Mouse (Mus musculus) right cerebral cortex, postnatal 4 days (tissue): Measurements from ENCODE around the gene Lypd8.
A peak's percentile ranks its signal among the peaks of the same experiment; 100 is the strongest.
"Not testable (repeated sequence)": the region's sequence is repeated elsewhere in the genome, so short reads cannot be mapped to it uniquely, and the experiment has no call there.

Experiments
- DNase-seq: peaks from one replicate; pipeline ENCODE4 v3.0.0-alpha.2; 2022

Lypd8 gene

DNA sequence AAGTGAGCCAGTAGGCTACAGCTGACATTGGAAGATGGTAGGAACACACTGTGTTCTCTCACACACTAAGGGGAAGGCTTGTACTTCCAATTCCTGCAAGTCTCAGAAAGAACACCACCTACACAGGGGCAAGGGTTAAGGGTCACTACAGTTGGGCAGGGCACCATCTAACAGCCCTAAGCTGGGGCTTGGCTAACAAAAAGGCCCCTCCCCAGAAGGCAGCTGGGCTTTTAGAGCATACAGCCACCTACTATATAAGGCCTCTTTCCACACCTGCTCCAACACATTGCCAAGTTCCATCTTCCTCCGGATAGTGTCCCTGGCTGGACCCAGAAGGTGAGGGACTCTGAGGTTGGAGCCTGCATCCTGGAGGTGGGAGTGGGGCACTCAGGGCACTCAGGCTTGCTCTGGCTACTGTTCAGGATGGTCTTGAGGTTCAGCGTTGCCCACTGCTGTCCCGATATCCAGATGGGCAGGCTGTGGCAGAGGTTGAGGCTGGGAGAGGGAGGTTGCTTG, at the start of gene Lypd8:
TSS of gene Lypd8 (plus strand) at position 281 of the 516 bp plus-strand sequence.
- DNase-seq: no peak

DNA sequence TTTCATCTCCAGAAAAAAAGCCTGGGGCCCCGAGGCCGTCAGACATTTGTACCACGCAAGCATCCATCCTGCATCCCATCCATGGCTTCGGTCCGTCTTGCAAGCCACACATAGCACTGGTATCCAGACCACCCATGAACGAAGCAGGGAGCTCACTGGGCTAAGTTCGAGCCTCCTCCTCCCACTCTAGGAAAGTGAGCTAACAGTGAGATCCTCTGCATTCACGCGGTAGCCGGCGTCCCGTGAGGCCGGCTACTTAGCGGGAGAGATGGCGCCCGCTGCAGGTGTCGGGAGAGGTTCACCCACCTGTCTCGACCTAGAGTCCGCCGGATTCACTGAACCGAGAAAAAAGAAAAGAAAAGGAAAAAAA, 49.0 kb upstream of the Lypd8 start:
- DNase-seq: no peak

DNA sequence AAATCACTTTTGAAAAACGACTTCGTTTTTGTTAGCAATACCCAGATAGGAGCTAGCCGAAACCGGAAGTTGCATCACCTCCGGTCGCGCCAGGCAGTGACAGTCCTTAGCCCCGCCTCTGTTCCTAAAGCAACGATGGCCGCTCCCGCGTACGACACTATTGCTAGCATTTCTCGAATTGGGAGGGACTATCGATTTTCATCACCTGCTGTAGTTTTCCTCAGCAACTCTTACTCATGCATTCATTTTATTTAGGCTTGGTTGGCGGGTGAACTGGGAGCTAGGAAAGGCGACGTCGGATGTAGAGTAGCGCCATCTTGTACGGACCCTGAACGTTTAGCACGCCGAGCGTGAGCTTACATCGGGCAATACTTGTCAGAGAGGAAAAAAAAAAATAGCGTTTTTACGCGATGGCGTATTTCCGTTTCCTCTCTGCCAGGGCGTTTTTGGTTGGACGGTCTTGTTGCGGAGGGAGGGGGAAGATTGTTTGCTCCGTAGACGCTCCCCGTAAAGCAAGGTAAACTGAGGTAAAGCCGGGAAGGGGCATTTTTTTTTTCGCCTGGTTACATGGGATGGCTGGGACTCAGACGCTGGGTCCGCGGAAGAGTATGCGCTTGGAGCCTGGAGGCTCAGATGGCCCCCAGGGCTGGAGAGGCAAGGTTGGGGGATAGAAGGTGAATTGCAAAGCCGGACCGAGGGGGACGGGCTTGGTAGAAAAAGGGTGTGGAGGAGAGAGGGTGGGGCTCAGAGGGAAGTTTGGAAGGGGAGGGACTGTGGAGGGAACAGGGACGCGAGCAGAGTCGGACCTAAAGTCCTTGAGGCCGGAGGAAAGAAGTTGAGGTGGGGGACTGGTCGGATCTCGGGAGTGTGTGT, 48.3 kb upstream of the Lypd8 start, which contains the start of the genes Zfp672 and Sh3bp5l:
TSS of gene Zfp672 (minus strand) at position 64 of the 873 bp plus-strand sequence.
TSS of gene Sh3bp5l (plus strand) at position 449 of the 873 bp plus-strand sequence.
- DNase-seq: peak; percentile 81

DNA sequence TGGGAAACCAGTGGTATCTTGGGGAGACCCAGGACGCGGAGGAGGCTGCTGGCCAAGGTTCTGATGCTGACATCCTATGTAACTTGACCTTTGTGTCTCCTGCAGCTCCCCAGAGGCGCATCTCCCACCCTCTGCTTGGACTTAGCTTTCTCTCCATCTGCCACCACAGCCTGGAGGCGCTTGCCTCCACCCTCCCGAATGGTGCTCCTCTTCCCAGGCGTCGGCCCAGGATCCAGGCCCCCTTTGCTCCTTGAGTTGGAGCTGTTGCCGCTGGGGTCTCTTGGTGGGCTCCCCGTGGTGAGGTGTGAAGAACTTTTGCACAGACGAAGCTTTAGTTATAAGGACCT, 47.7 kb upstream of the Lypd8 start:
- no peak for DNase-seq

DNA sequence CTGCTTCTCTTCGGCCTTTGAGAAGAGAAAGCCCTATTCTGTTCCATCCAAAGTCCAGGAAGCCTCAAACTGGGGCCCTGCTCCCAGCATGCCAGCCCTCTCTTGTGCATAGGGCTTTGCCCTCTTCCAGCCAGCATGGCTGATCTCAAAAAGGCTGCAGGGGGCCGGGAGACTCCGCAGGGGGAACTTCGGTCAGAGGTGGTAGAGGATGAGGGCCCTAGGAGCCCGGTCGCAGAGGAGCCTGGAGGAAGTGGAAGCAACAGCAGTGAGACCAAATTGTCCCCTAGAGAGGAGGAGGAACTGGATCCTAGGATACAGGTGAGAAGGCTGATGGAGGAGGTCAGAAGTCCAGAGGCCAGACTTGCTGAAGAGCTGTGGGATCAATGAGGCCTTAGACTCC, 47.3 kb upstream of the Lypd8 start:
- DNase-seq: no peak

DNA sequence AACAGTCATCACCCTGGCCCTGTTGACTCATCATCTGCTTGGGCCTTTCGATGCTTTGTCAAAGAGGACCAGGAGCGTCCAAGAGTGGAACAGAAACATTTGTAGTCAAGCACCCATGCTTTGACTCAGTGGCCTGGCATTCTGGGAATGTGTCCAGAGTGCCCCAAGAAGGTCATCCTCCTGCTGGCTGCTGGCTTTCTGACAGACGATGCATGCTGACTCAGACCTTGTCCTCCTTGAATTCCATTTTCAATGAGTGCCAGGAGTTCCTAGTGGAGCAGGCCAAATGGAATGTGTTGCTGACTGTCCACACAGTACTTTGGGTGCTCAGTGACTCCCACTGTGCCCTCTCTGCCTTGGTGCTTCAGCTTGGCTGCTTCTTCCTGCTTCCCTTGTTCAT, 44.1 kb upstream of the Lypd8 start:
- no peak for DNase-seq

DNA sequence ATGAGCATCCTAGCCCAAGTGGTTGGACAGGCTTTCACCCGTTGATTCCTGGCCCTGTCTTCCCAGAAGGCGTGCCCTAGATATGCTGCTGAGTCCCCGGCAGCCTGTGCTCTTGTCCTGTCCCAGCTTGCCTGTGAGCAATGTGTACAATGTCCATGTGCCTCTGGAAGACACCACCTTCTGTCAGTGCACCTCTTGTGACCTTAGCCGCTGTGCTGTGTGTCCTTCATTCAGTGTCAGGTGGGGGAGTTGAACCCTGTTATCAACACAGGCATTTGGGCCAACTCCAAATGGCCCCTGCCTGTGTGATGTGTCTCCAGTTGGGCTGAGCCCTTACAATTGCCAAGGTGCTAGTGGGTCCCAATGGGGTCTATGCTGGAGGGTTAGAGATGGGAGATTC, 32.1 kb upstream of the Lypd8 start:
- DNase-seq: no peak

DNA sequence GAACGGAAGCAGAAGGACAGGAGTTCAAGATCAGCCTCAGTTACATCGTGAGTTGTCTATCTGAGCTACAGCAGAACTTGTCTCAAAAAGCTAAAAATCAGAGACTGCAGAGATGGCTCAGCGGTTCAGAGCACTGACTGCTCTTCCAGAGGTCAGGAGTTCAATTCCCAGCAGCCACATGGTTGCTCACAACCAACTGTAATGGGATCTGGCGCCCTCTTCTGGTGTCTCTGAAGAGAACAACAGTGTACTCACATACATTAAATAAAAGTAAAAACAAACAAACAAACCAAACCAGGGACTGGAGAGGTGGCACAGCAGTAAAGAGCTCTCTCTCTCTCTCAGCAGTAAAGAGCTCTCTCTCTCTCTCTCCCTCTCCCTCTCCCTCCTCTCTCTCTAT, 28.2 kb upstream of the Lypd8 start:
- no peak for DNase-seq

DNA sequence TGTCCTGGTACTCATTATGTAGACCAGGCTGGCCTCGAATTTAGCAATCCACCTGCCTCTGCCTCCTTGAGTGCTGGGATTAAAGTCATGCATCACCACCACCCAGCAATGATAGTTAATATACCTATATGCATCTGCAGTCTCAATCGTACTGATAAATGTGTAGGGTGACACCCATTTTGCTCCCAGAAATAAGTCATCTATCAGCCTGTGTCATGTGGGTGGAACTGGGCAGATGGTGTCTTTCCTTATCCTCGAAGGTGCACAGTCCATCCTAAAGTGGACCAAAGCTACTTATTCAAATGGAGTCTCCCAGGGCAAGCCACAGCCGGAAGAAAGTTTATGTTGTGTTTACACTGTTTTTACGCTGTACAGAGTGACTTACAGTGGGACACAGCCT, 27.7 kb upstream of the Lypd8 start:
- no peak for DNase-seq

DNA sequence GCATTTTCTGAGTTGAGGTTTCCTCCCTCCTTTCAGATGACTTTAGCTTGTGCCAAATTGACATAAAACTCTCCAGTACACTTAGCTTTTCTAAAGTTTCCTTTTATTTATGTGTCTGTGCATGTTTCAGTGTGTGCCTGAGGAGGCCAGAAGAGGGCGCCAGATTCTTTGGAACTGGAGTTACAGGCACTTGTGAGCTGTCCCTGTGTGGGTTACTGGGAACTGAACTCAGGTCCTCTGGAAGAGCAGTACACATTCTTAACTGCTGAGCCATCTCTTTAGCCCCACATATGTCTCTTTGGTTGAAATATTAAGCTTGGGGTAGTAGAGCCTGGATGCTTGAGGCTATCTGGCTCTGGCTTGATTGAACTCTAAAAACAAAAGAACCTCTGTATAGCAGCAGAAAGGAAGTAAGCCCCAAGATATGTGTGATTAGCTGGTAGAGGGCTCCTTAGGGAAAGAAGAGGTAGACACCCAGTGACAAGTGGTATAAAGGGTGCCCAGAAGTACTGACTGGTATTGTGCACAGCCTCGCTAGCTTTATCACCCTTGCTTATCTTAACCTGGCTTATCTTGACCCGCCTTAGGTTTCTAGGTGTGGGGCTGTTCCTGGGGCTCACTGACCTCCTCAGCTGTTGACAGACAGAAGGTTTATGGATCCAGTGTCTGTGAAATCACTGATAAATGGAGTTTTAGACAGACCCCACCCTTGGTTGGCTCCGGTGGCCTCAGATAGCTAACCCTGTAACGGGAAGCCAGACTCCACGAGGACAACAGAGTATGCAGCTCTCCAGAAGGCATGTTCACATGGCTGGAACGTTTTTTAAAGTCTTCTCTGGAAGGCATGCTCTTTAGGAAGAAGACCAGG, 25.9 kb upstream of the Lypd8 start:
- no peak for DNase-seq

DNA sequence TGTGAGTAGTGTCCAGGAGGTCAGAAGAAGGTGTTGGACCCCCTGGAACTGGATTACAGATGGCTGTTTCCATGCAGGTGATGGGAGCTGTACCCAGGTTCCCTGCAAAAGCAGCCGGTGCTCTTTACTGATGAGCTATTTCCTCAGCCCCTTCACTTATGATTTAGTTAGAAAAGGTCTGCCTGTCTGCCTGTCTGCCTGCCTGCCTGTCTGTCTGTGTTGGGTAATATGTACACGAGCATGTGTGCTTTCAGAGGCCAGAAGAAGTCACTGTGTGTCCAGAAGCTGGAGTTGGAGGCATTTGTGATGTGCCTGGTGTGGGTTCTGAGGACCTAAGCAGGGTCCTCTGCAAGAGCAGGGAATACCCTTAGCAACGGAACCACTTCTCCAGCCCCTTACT, 25.1 kb upstream of the Lypd8 start:
- DNase-seq: no peak

DNA sequence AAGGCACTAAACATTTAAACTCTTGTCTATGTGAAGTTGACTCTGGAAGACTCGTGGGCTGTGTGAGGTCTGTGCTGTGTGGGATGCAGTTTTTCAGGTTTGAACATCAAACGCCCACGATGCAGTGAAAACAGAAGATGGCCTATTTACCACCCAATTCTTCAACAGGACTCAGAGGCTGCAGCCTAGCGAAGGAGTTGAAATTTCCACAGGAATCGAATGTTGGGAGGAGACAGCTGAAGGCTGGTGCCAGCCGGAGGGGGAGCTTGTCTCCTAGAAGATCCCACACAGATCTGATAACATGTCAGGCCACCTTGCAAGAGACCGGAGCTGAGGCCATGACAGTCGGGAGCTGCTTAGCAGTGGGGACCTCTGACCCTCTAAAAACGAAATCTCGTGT, 24.4 kb upstream of the Lypd8 start:
- no peak for DNase-seq

DNA sequence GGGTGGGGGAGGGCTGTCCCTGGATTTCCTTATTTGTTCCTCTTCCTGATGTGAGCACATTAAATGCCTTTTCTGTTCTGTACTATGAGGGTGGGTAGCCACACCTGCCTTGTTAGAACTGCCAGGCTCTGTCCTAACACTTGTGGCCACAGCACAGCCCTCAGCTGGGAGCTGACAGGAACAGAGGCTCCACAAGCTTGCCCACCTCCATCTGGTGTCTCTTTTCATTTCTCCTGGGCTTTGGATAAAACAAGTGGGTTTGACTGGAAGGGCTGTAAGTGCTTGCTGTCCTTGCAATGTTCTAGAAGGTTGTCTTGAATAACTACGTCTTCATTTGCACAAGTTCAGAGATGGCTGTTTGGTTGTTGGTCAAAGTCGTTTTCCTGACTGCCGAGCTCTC, 23.9 kb upstream of the Lypd8 start:
- DNase-seq: no peak

DNA sequence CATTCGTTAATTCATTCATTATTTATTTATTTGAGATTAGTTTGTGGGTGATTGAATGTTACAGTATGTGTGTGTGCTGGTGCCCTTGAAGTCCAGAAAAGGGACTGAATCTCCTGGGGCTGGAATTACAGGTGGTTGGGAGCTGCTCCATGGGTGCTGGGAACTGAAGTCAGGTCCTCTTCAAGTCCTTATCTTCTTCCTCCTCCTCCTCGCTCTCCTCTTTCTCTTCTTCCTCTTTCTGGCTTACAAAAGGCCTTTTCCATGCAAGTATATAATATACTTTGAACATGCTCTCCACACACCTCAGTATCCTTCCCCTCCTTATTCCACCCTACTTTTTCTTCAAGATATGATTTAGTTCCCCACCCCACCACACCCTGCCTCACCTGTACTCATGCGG, 21.8 kb upstream of the Lypd8 start:
- no peak for DNase-seq

DNA sequence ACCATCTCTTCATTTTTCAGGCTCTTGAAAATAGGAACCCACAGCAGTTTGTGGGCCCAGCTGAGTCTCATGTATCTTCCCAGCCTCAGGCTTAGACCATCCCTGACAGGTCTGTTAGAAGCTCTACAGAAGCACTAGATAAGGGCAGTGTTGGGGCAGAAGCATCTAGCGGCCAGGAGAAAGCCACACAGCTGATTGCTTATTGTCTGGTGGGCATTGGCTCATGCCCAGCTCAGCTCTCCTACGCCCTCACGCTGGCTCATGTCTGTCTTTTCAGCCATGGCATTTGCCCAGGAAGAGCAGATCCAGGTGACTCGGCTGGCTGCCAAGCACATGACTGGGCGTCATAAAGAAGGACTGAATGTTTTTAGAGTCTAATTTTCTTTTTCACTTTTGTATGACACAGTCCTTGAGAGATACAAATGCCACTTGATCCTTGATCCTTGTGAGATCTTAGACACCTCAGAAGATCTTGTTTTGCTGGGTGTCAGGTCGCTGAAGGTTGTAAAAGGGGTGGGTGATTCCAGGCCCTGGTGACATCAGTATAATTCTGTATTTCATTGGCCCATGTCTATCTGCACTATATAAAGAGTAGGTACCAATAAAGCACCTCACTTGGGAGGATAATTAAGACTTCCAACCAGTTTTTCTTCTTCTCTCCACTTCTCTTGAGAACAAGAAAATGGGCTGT, 20.9 kb upstream of the Lypd8 start:
- no peak for DNase-seq

DNA sequence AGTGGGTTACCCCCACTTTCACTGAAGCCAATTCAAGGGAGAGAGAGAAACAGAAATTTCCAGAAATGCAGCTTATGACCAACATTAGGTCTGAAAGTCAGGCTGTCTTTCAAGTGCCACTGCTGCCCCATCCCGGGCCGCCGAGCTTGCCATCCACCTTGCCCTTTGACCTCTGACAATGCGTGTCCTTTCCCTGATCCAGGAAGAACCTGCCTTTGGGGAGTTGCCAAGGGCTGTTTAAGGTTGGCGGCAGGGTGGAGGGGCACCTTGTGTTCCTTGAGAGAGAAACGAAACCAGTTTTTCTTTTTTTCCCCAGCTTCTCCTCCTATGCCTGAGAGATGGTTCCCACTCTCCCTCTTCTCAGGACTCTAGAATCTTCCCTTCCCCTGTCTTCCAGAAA, 16.3 kb upstream of the Lypd8 start:
- not testable (repeated sequence) for DNase-seq

DNA sequence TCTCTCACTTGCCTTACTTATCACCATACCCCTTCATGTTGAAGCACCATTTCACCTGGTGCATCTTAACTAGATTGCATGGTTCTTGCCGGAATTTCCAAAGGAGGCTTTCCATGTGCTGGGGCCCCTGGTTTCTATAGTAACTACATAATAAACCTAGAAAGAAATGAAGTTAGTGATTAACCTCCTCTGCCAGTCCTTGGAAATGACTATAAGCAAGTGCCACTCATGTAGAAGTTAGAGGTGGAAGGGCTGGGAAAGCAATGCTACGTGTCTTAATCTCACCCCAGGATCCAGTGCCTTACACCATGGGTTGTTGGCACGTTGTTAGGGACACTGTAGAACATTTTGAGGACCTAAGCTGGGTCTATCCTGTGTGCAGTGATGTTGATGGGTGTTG, 14.4 kb upstream of the Lypd8 start:
- DNase-seq: no peak

DNA sequence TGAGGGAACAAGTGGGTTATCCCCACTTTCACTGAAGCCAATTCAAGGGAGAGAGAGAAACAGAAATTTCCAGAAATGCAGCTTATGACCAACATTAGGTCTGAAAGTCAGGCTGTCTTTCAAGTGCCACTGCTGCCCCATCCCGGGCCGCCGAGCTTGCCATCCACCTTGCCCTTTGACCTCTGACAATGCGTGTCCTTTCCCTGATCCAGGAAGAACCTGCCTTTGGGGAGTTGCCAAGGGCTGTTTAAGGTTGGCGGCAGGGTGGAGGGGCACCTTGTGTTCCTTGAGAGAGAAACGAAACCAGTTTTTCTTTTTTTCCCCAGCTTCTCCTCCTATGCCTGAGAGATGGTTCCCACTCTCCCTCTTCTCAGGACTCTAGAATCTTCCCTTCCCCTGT, 12.7 kb upstream of the Lypd8 start:
- DNase-seq: not testable (repeated sequence)

DNA sequence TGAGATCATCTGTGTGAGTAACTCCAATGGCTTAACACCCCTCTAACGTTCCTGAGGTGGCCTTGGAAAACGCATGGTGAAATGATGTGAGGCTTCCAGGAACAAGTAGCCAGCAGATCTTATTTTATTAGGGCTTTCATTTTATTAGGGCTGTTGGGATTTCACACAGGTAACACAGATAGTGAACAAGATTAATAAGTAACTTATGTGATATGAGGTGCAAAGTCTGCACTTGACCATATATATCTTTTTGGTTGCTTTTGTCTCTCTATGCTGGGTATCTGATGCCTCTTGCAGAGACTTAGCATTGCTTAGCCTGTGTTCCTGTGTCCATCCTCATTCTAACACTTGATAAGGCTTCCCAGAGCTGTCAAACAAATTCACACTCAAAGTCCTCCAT, 1.6 kb upstream of the Lypd8 start:
- DNase-seq: no peak

DNA sequence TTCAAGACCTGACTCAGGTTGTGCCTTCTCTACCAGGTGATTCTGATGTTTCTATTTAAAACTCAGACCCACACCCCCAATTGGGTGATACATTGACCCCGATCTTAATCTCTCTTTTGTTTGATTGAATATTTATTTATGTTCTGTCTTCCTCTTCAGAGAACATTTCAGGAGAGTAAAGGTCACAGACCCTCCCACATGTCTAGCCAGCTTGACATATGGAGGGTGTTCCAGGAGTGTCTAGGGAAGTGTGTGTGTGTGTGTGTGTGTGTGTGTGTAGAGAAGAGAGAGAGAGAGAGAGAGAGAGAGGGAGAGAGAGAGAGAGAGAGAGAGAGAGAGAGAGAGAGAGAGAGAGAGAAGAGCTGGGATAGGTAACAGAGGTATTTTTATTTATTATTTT, 1.2 kb upstream of the Lypd8 start:
- DNase-seq: no peak

DNA sequence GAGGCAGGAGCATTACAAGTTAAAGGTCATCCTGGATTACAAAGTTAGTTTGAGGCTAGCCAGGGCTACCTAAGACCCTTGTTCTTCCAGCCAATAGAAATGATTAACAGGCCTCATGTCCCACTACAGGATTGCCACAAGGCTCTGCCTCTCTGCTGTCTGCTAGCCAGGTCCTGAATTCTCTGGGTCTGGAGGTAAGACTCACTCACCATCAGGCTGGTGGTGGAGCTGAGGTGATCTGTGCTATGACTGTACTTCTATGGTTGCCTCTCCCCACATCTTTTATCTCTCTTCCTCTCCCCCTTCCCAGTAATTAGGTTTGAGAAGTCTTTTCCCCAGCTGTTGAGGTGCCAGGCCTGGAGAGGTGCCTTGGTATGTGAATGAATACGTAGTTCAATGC, 673 bp downstream of the Lypd8 start:
- no peak for DNase-seq

DNA sequence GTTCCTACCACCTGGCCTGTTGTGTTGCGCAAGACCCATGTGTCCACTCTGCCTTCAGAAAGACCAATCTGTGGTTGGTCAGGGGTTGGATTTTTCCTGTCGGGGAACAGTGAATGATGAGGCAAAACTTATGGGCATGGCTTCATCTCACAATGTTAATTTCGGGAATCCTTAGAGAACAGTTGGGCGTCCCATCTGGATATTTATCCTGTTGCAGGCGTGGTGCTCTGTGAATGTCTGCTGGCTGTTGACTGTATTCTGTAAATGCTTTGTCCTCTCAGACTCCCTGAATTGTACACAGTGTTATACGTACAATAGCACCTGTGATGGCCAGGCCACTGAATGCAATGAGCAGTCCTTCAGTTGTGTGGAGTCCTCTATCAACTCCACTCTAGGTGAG, 3.6 kb downstream of the Lypd8 start:
- DNase-seq: no peak

DNA sequence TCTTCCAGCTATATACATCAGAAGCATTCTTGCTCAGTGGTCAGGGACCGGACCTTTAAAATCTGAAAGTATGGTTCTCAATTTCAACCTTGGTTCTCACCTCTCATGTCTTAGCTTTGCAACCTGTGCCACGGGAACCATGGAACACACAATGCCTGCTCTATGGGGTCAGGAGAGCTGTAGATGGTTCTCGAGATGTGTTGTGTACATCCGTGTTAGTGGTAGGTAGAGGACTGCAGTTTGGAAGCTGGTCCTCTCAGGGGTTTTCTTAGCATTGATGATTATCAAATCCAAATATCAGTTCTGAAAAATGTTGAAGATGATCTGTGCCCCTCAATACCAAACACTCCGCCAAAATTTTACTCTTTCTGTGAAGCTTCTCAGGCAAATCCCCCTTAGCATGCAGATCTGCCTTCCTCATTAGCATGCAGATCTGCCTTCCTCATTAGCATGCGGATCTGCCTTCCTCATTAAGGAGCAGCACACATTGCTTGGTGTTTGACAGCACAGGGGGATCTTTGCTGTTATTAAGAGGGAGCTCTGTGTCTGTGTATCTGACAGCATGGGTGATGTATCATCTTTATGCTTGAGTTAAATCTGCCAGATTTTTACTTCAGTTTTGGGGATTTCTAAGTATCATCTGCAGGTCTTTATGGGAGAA, 21.3 kb downstream of the Lypd8 start:
- DNase-seq: no peak
